Mouse (Mus musculus) urinary bladder, adult 2 months (tissue): ENCODE data around the gene Cks1b. TPM values are rescaled to one million over a fixed set of nuclear protein-coding genes. Genes with fewer than 3 reads are reported as not detected.
"Not testable (repeated sequence)": the region's sequence is repeated elsewhere in the genome, so short reads cannot be mapped to it uniquely, and the experiment has no call there.

Experiments
- DNase-seq: peaks from one replicate; pipeline ENCODE4 v3.0.0; 2022; ENCODE audit warnings: low spot score
- polyA plus RNA-seq: library from polyadenylated mRNA; depleted of rRNA; stranded (reverse); fragments of >200 nt; gene quantifications from 2 replicates; pipeline ENCODE4 v1.2.3, GENCODE M21; 2012; rRNA removed

Cks1b gene
- 21.7 and 29.6 TPM in 2 replicates for polyA plus RNA-seq

- peak; percentile 80 for DNase-seq
Measured at GRCm38 (mm10) chr3:89418170-89418860, at the start of gene Cks1b, which contains the start of gene Shc1. Gene Cks1b (minus strand): TSS chr3:89418383. Gene Shc1 (plus strand): TSS chr3:89418443.

GRCm38 (mm10) chr3:89458965-89459807 lies 41.0 kb upstream of the Cks1b start:
- peak; percentile 61 for DNase-seq

GRCm38 (mm10) chr3:89458372-89458964 lies 40.3 kb upstream of the Cks1b start:
- no peak for DNase-seq

- peak; percentile 50 for DNase-seq
Measured at GRCm38 (mm10) chr3:89456726-89457665, 38.8 kb upstream of the Cks1b start.

- no peak for DNase-seq
Measured at GRCm38 (mm10) chr3:89455786-89456285, 37.7 kb upstream of the Cks1b start.

GRCm38 (mm10) chr3:89454401-89455177 lies 36.4 kb upstream of the Cks1b start, which contains the start of gene Pmvk:
Gene Pmvk (plus strand): TSS chr3:89454541.
- no peak for DNase-seq

- no peak for DNase-seq
Measured at GRCm38 (mm10) chr3:89451916-89452315, 33.7 kb upstream of the Cks1b start.

GRCm38 (mm10) chr3:89449541-89449940 lies 31.4 kb upstream of the Cks1b start:
- no peak for DNase-seq

- DNase-seq: no peak
Measured at GRCm38 (mm10) chr3:89448720-89449537, 30.7 kb upstream of the Cks1b start.

GRCm38 (mm10) chr3:89440691-89441090 lies 22.5 kb upstream of the Cks1b start:
- DNase-seq: no peak

GRCm38 (mm10) chr3:89437269-89437668 lies 19.1 kb upstream of the Cks1b start:
- DNase-seq: no peak

- no peak for DNase-seq
Measured at GRCm38 (mm10) chr3:89436176-89437113, 18.3 kb upstream of the Cks1b start, which contains the start of gene Pbxip1. Gene Pbxip1 (plus strand): TSS chr3:89436706.

- DNase-seq: no peak
Measured at GRCm38 (mm10) chr3:89435041-89435440, 16.9 kb upstream of the Cks1b start.

GRCm38 (mm10) chr3:89434532-89434931 lies 16.3 kb upstream of the Cks1b start:
- no peak for DNase-seq

GRCm38 (mm10) chr3:89432606-89433005 lies 14.4 kb upstream of the Cks1b start:
- DNase-seq: no peak

- DNase-seq: peak; percentile 90
Measured at GRCm38 (mm10) chr3:89430171-89431159, 12.3 kb upstream of the Cks1b start, which contains the start of gene Pygo2. Gene Pygo2 (plus strand): TSS chr3:89430214.

GRCm38 (mm10) chr3:89429021-89429420 lies 10.8 kb upstream of the Cks1b start:
- not testable (repeated sequence) for DNase-seq
